Mouse (Mus musculus): ENCODE measurements around the gene Sostdc1.

Sostdc1 gene

DNA sequence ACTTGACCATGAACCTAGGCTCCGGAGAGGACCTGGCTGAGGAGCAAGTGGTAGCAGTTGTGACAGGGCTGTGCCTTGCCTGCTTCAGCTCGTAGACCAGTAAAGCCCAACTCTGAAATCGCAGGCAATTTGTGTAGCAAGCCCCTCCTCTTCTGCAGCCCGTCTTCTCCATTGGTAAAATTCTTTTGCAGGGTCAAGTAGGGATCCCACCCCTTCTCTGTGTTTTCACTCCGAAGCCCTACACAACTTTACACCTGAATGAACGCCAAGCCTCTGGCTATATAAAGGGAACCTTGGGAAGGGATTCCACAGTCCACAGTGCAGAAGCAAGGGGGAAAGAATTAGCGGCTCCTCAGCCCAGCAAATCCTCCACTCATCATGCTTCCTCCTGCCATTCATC, at the start of gene Sostdc1:
Gene Sostdc1, plus strand, starts transcription at position 224 of the 400 bp plus-strand sequence.
- DNase-seq (ENCODE audit: low spot score) = peak; percentile 64

DNA sequence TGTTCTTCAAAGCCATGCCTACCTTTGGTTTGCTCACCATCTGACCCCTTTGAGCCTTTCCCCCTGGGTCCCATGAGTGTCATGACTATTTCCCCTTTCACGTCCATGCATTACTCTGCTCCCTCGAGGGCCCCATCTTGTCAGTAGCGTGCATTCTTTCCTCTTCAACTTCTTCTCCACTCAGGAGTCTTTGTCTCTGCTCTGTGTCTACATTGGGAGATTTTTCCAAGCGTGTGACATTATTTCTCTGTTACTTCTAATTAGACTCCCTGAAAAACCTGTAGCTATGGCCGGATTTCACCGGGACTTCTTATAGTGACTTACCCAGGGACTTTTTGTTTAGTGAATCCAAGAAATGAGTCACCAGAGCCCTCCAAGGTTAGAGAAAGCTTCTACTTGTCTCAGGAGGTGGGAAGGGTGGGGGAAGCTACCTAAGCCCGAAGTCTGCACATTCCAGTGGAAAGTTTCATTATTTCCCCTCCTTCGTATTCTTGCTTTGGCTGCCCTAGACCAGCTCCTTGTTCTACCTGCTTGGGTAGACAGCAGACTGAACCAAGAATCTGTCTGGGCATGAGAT, 46.2 kb upstream of the Sostdc1 start:
- DNase-seq (ENCODE audit: low spot score) = no peak

DNA sequence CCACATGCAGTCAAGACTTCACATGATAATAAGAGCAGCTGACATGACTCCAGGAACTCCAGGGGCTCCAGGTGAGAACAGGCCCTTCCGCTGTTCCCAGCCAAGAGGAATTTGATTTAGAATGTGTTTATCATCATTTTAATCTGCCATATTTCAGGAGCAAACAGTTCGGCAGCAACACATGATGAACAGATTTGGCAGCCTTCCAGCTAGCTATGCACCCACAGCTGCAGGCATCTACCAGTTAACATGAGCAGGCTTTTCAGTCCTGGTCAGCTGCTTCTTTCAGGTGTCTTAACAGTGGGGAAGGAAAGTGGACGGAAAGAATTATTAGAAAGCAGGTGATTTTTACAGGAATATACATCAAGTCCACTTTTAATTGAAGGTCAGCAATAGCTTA, 39.1 kb upstream of the Sostdc1 start:
- no peak for DNase-seq (ENCODE audit: low spot score)

DNA sequence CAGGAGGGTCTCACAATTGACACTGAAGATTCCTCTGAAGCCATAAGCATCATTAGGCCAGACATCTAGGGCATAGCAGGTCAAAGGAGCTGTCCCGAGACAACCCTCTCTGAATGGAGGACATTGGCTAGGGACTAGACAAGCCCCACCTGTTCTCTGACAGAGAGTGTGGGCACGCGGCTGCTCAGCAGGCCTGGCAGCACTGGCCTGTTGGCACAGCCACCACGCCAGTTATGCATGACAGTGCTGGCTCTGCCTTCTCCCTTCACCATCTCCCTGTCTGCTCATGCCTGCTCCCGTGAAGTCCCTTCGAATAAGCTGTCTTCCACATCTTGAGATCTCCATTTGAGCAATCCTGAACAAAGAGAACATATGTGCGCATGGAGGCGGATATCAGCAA, 24.3 kb upstream of the Sostdc1 start:
- DNase-seq (ENCODE audit: low spot score) = no peak

DNA sequence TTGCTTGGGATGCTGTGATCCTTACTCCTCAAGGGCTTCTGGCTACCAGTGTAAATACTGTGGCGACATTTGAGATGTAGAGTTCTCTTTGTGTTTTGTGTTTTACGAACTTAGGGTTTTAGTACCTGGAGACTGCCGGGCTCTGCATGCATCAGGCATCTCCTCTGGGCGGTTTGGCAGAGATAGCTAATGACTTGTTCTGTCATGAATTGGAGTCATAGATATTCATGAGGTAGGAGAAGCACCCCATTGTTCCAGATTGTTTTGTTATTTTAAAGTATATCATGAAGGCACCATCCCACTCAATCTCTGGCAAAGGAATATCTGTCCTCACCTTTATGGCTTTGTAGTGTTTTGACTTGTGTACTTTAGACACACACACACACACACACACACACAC, 23.5 kb upstream of the Sostdc1 start:
- no peak for DNase-seq (ENCODE audit: low spot score)

DNA sequence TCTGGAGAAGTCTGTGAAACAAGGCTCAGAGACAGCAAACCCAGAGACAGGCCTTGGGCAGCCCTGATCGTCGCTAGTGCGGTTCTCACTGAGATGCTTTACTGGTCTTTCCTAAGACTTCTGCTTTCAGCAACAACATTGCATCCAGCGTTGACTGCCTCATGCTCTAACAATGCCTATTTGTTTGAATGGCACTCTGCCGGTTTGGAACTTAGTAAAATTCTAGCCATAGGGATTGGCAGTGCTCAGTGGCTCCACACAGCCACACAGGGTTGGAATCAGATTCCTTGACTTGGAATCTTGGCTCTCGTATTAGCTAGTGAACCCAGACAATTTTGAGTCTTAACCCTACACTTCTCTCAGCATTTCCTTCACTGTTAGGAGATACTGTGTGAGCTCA, 22.6 kb upstream of the Sostdc1 start:
- DNase-seq (ENCODE audit: low spot score) = no peak

DNA sequence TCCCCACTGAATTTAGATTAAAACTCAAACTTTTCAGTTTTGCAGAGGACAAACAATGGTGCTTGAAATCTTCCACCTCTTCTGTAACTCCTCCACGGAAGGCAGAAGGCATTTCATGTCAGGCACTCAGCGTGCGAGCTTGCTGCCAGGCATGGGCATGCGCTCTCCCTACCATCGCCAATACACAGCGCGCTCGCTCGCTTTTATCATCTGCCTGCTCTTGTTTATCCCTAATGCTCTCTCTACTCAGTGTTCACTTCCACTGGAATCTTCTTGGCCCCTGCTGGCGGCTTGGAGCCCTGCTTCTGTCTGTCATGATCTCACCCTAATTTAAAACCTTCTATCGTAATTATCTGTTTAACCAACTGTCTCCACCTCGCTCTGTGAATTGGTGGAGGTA, 11.6 kb upstream of the Sostdc1 start:
- DNase-seq (ENCODE audit: low spot score) = no peak

DNA sequence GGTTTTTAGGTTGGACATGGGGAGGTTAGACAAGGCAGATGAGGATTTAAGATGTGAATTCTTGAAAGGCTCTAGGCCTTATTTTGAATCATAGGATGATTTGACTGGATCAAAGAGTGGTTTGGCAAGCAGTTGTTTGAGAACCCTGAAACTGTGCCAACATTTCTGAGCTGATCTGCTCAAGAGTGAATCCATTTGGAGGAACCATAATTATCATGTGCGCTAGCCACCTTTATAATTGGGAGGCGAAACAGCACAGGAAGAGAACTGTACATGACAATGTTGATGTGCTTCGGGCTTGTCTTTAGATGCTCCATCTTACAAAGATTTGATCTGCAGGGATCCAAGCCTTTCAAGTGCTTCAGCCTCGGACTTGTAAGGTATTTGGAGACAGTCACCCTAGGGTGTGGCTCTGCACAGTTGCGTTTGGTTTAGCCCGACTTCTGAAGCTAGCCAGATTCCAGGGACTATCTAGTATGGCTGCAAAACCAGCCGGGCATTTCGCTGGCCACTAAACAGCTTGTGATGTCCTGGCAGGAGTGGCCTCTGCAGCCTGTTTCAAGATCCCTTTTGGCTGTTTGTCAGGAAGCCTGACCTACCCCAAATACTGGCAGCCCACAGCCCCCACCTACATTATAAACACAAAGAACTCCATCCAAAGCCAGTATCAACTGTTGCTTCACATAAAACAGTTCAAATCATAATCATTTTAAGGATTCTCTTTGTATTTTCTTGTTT, 10.9 kb upstream of the Sostdc1 start:
- no peak for DNase-seq (ENCODE audit: low spot score)

DNA sequence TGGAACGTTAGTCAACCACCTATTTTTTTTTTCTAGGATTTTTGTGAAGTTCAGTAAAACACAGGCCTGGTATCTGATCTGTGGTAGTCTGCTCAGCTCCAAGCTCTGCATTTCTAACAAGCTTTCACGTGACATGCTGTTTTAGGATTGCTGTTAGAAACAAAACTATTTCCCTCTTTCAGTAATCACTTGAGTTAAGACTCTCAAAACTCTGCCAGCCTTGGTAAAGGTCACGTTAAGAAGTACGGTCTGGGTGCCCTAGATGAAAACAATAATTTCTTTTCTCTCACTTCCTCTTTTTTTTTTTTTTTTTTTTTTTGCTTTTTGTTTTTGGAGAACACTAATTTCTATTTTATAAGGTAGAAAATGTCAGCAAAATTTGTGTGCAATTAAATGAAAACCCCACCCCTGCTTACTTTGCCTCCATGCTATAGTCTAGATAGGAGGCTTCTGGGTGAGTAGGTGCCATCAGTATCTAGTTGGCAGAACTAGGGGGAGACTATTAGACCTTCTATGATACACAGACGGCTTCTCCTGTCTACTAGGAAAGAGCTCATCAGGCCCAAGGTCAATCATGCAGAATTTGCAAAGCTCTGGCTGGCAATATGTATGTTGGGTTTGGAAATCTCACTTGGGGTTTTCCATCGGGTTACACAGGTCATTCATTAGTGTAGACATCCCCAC, 5.1 kb upstream of the Sostdc1 start:
- no peak for DNase-seq (ENCODE audit: low spot score)

DNA sequence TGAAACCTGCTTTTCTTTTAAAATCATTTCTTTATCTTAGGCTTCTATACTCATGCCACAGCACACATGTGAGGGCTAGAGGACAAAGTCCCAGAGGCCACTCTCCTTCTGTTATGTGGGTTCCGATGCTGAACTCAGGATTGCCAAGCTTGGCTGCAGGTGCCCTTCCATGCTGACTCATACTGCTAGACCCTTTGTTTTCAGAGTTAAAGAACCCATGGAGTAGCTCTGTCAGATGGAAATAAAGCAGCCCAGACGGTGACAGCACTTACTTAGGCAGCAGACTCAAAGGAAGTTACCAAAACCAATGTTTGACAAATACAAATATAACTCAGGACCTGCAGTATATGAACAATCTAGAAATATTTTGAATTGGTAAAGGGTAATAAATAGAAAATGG, 924 bp upstream of the Sostdc1 start:
- no peak for DNase-seq (ENCODE audit: low spot score)

DNA sequence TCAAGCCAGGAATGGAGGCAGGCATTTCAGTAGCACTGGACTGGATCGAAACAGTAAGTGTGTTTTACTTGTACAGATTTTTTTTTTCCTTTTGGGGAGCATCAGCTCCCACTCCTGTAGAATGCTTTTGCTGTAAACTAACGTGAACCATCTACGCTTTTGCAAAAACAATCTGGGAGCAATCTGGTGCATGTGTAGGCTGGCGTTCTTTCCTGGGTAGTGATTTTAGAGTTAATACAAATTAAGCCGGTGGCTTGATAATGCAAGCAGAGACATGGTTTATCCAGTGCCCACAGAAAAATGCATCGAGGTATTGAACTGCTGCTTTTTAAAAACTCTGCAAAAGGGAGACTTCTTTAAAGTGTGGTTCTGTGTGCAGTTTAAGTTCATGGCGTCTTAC, 507 bp downstream of the Sostdc1 start:
- DNase-seq (ENCODE audit: low spot score) = no peak

DNA sequence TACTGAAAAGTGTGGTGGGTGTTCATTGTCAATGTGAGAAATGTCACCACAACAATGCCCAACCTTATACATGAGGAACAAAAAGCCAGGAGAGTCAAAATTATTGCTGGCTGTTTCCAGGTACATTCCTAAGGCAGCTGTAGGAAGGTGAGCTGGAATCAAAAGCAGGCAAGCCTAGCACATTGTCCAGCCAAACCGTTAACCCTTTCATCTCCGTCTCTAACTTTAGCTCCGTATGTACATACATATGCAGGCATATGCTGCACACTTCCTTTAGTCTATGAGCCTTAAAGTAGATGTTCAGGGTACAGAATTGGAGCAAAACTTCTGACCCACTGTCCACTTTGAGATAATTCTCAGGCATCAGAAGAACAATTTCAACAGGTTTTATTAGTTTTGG, 1.6 kb downstream of the Sostdc1 start:
- DNase-seq (ENCODE audit: low spot score) = peak; percentile 49

DNA sequence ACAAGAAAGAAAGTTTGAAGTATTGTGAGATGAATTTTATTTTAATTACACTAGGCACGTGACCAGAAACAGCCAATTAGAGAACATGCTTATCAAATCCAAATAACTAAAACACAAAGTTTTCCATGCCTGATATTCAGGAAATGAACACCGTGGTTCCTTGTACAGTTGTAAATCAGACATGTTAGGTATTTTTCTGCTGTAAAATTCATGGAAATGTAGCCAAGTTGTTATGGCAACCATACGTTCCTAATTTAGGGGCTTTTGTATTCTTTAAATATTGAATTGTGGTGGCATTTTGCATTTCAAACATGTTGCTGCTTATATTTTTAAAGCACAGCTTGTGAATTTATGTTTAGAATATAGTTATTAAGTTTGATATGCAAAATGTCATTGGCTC, 2.1 kb downstream of the Sostdc1 start:
- no peak for DNase-seq (ENCODE audit: low spot score)

DNA sequence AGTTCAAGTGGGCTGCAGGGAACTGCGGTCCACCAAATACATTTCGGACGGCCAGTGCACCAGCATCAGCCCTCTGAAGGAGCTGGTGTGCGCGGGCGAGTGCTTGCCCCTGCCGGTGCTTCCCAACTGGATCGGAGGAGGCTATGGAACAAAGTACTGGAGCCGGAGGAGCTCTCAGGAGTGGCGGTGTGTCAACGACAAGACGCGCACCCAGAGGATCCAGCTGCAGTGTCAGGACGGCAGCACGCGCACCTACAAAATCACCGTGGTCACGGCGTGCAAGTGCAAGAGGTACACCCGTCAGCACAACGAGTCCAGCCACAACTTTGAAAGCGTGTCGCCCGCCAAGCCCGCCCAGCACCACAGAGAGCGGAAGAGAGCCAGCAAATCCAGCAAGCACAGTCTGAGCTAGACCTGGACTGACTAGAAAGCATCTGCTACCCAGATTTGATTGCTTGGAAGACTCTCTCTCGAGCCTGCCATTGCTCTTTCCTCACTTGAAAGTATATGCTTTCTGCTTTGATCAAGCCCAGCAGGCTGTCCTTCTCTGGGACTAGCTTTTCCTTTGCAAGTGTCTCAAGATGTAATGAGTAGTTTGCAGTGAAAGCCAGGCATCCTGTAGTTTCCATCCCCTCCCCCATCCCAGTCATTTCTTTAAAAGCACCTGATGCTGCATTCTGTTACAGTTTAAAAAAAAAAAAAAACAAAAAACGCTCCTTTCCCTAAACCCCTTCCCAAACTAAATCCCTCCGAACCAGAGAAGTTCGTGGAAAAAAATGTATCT, 3.3 kb downstream of the Sostdc1 start:
- DNase-seq (ENCODE audit: low spot score) = peak; percentile 79

DNA sequence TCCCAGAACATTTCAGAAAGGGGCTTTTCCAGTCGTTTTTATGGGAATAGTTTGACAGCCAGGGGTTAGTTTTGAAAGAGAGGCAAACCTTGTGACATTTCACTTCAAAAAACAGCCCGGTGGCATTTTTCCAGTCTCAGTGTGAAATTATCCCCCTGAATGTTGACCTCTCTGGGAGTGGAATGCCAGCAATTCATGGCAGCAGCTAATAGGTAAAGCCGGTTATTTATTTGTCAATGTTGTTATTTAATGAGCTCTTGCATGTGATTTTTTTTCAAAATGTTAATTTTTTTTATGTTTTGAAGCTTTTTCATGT, 3.8 kb downstream of the Sostdc1 start:
- DNase-seq (ENCODE audit: low spot score) = no peak

DNA sequence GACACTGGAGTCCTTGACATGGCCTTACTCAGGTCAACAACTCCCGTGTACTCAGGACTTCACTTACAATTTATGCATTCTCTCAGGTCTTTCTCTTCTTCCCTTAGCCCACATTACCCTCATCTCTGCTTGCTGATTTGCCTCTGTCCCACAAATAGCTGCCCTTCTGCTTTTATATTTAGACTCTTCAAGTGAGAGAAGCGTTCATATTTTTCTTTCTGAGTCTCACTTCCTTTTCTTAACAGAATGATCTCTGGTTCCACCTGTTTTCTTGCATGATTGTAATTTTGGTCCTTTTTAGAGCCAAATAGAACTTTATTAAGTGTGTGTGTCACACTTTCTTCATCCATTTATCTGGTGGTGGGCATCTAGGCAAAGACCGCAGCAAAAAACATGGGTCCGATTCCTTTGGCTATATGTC, 12.2 kb downstream of the Sostdc1 start:
- DNase-seq (ENCODE audit: low spot score) = no peak

DNA sequence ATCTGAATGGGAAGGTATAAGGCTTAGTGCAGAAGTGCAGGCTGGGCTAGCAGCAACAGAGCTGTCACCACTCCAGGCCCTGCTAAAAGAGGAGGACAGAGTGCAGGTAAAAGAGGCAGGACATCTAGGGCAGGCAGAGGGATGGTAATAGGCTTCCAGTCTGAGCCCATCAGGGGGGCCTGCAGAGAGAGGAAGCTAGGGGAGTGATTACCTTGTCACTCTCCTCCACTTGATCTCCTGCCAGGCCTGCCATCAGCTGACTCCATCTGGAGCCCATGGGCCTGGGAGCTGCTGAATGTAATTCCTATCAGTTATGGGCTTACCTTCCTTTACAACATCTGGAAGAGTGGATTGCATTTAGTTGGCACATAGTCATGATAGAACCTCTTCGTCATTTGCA, 18.7 kb downstream of the Sostdc1 start:
- DNase-seq (ENCODE audit: low spot score) = no peak

DNA sequence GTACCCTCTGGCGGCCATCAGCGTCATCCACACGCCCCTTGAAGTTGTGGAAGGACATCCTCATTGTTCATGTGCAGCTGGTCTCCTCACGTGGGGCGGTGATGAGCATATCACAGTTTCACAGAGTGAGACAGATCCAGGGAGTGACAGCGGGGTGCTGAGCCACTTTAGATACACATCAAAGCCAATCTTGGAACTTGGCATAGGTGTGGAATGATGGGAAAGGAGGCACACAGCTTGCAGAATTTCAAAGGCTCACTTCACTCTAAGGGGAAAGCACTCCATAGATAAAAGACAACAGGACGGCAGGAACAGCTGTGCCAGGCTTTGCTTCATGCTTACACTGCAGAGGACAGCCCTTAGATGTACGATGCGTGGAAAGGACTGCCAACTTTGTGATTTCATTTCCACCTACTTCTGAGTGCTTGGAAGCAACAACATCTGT, 19.9 kb downstream of the Sostdc1 start:
- no peak for DNase-seq (ENCODE audit: low spot score)

DNA sequence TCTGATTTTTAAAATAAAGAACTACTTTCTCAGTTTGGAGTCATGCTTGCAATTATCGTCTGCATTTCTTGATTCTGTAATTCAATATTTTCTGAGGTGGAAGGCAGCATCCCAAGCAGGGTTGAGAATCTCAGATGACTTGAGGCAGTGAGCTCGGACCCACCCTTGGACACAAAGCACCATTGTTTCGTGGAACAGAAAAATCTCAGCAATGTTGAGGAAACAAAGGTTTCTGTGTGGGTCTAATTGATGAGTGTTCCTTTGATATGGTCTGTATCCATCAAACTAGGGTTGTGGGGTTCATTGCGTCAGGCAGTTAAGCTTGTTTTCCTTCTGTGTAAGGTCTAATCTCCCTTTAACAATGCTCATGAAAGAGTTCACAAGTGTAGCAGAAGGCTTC, 30.2 kb downstream of the Sostdc1 start:
- peak; percentile 15 for DNase-seq (ENCODE audit: low spot score)

DNA sequence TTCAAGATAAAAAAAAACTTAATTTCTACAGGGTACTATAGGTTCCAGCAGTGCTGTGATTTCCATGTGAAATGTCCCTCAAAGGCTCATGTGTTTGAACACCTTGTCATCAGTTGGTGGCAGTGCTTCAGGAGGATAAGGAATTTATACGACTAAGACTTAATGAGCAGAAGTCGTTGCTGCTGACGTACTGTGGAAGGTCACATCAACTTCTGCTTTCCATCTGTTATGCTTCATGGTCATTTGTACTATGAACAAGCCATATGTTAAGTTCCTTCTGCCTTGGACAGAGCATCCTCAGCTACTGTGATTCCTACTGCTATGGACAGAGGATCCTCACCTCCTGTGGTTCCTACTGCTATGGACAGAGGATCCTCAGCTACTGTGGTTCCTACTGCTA, 46.1 kb downstream of the Sostdc1 start:
- DNase-seq (ENCODE audit: low spot score) = no peak

DNA sequence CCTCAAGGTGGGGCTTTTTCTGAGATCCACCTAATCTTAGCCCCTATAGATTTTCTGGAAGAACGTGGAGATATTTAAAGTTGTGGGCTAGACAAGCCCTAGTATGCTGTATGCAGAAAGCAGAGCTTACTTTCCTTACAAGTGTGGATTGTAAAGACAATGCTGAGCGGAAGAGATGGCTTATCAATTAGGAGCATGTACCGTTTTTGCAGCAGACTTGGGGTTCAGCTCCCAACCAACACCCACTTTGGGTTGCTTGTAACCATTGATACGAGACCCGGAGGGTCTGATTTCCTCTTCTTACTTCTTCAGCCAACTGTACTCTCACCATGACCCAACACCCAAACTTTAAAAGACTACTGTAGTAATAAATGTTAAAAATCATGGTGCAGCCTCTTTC, 46.8 kb downstream of the Sostdc1 start:
- DNase-seq (ENCODE audit: low spot score) = no peak

DNA sequence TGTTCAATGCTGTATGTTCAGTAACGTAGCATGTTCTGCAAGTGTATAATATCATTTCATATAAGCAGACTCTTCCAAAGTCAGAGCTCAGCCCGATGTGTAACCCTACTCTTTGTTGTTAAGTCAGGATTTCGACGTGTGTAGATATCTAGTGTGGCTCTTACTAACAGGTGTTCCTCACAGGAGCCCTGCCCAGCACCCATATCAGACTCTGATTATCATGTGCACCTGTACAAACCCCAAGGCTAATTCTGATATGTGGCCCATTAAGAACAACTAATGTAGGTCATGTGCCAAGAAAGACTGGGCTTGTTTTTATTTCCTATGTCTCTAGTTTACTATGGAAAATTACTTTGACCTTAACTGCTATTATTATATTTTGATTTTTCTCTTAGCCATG, 50.1 kb downstream of the Sostdc1 start:
- DNase-seq (ENCODE audit: low spot score) = no peak
